Mouse (Mus musculus) kidney, postnatal 4 days (tissue): ENCODE measurements at regions not wholly inside any gene's neighbourhood (a gene's known extent, or its start where the extent isn't known, plus 50 kb on each side); places are given as distances from the start of the nearest gene placed in this dataset.

Experiments used
- DNase-seq, 2 experiments: peaks; one replicate each; pipeline ENCODE4 v3.0.0; 2021; ENCODE audit warnings: mixed read lengths in 2 of 2

GRCm38 (mm10) chr8:51032386-51032785, 2188.6 kb upstream of the Tenm3 start:
- no peak for DNase-seq

DNA sequence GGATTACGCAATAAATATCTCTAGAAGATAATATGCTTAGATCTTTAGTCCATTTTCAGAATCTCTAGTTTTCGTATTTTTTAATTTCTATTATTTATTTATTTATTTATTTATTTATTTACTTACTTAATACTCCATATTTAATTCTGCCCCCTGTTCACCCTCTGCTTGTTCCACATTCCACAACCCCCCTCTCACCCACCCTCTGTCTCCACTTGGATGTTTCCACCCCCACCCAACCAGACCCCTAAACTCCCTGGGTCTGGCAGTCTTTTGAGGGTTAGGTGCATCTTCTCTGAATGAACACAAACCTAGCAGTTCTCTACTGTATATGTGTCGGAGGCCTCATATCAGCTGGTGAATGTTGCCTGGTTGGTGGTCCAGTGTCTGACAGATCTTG, 2166.8 kb upstream of the Tenm3 start:
- no peak for DNase-seq

DNA sequence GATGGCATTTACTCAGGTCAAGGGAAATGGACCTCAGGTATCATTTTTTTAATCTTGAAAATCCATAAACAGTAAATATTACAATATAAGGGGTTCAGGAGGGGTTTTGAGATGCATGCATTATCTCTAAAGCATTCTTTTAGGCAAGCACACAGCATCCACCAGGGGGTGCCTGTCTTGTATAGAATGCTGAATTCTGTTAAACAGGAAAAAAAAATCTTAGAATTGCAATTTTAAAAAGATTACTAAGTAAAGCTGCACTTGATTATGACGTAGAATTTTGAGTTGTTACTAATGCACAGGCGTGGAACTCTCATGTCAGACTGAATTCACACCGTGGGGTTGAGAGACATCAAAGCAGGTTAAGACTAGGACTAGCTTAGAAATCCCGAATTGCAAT, 2123.6 kb upstream of the Tenm3 start:
- DNase-seq, result peak; percentile 17 to 18

- no peak for DNase-seq
Observed at GRCm38 (mm10) chr8:50917540-50917939, 2073.8 kb upstream of the Tenm3 start.

- no peak for DNase-seq
Observed at GRCm38 (mm10) chr8:50916733-50917113, 2073.0 kb upstream of the Tenm3 start.

DNA sequence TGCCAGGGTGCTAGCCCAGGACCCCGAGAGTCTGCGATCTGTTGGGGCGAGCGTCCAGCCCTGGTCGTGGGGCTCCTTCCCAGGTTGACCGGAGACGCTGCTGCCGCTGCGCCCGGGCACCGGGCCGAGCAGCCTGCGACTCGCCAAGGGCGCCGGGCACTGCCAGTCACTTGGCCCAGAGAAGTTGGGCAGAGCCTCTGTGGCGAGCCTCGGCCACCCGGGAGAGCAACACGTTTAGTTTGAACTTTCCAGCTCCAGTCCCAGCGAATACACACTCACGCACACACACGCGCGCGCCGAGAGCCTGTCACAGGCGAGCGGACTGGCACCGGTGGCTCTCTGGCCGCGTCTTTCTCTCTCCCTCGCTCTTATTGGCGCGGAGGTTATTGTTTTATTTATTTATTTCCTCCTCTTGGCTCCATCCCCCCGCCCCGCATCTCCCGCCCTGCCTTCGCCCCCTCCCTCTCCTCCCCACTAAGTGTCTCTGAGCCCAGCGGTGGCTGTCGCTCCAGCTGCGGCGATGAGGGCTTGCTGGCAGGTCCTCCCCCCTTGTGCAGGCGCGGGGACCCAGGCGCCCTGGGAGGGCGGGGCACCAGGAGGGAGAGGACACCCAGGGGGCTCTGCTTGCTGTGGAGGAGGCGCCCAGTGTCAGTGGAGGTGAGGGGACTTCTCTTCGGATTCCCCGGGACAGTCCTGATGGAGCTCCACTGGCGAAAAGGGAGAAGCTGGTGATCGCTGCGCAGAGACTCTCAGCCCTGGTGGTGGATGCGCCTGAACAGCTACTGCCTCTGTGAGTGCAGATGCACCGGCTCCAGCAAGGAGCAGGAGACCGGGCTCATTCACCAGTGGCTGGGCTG, 2072.4 kb upstream of the Tenm3 start:
- DNase-seq, result peak; percentile 17 to 27

DNA sequence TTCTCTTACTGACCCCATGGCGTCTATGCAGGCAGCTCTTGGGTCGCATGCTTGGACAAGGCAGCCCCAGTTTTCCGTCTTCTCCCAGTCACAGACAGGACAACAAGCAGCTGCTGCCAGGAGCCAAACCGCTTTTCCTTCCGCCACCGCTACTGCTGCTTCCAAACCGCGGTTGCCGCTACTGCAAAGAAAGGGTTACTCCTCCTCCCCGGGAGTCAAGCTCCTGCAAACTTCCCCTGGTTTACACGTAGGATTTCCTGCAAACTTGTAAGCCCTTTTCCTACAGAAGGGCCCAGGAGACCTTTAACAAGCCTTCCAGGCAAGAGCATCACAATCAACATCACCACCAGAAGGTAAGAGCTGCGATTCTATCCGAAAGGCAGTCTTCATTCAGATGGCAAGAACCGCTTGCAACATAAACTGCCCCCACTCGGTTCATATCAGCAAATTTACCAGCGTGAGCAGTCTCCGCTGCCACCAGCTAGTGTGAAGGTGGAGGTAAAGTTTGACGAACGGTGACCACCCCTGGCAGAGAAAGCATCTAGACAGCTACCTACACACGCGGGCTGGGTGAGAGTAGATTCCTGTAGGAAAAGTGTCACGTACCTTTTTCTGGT, 2071.6 kb upstream of the Tenm3 start:
- peak; percentile 14 to 25 for DNase-seq

DNA sequence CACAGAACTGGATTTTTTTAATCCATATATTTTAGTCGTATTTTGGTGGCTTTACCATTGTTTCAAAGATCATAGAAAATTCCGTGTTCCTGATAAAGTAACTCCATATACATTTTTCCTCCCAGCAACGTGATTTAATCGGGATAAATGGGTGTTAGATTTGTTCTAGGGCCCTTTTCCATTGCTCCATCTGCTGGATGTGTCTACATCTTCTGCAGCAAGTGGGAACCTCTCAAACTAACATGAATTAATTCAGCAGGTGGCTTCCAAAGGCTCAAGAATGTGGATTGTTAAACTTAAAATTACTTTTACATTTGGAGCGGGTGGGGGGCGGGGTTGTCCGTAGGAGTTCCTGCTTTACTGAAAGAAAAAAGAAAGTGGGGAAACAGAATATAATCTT, 2070.9 kb upstream of the Tenm3 start:
- DNase-seq, result no peak

- no peak for DNase-seq
Observed at GRCm38 (mm10) chr8:50878198-50878597, 2034.4 kb upstream of the Tenm3 start.
